Mouse (Mus musculus) midbrain, postnatal 0 days (tissue): ENCODE data around the gene Zfp536. TPM values are rescaled to one million over a fixed set of nuclear protein-coding genes. Genes with fewer than 3 reads are reported as not detected.

ENCODE experiments used
- ATAC-seq: fragments of 200-750 bp; cut with Nextera tagmentation; 2 replicates; pipeline ENCODE4 v1.8.0; 2017; ENCODE audit warnings: moderate number of reproducible peaks, mild to moderate bottlenecking, moderate TSS enrichment, moderate library complexity; ENCODE audit not compliant: low FRiP score
- DNase-seq: peaks from one replicate; pipeline ENCODE4 v3.0.0-alpha.2; 2015; ENCODE audit warnings: low spot score
- H3K27ac ChIP-seq: fragments of 300-500 bp; sonication (generic); 2 replicates; pipeline ENCODE4 v1.5.1; 2014; ENCODE audit warnings: low read depth, mild to moderate bottlenecking, low read length, mixed read lengths
- H3K27me3 ChIP-seq: fragments of 300-500 bp; sonication (generic); 2 replicates; pipeline ENCODE4 v1.6.1; 2014; ENCODE audit warnings: low read length, control low read depth, mixed read lengths; ENCODE audit not compliant: insufficient read depth
- H3K36me3 ChIP-seq: fragments of 300-500 bp; sonication (generic); 2 replicates; pipeline ENCODE4 v1.6.1; 2014; ENCODE audit warnings: low read length, control low read depth, mixed read lengths; ENCODE audit not compliant: insufficient read depth
- H3K4me1 ChIP-seq: fragments of 300-500 bp; sonication (generic); 2 replicates; pipeline ENCODE4 v1.6.1; 2014; ENCODE audit warnings: mild to moderate bottlenecking, control low read depth, antibody characterized with exemption, low read length, mixed read lengths; ENCODE audit not compliant: insufficient read depth
- H3K4me2 ChIP-seq: fragments of 300-500 bp; sonication (generic); 2 replicates; pipeline ENCODE4 v1.6.1; 2014; ENCODE audit warnings: low read depth, mild to moderate bottlenecking, low read length, mixed read lengths; ENCODE audit not compliant: poor library complexity, severe bottlenecking
- H3K4me3 ChIP-seq: fragments of 300-500 bp; sonication (generic); 2 replicates; pipeline ENCODE4 v1.5.1; 2014; ENCODE audit warnings: low read depth, mild to moderate bottlenecking, low read length, moderate library complexity
- H3K9ac ChIP-seq: fragments of 300-500 bp; sonication (generic); replicated peaks from 2 replicates; pipeline ENCODE4 v1.6.1; 2014; ENCODE audit warnings: mild to moderate bottlenecking, low read length, moderate library complexity, mixed read lengths; ENCODE audit not compliant: poor library complexity, severe bottlenecking
- H3K9me3 ChIP-seq: fragments of 300-500 bp; sonication (generic); 2 replicates; pipeline ENCODE4 v1.6.1; 2016; ENCODE audit warnings: low read length, control low read depth
- CTCF ChIP-seq: IDR thresholded peaks from 2 replicates; pipeline ENCODE4 v1.5.1; 2016; ENCODE audit warnings: antibody characterized with exemption, mild to moderate bottlenecking
- WGBS: fragments of 180-500 bp; shearing (Covaris S2); extraction: QIAGEN DNeasy Blood & Tissue Kit; methylation state at CpG from one replicate; pipeline ENCODE4 v1.1.7; 2014; 5-methylcytosine and 5-hydroxymethylcytosine counted together
- polyA plus RNA-seq: library from polyadenylated mRNA; unstranded; fragments of >200 nt; fragmentation: Nextera tagmentation; extraction: Ambion mirVana; gene quantifications from 2 replicates; pipeline ENCODE4 v1.2.1, GENCODE M21; 2015
- total RNA-seq: library from RNA; depleted of rRNA; stranded (reverse); fragments of >200 nt; gene quantifications from 2 replicates; pipeline ENCODE4 v1.2.3, GENCODE M21; 2014

Gene Zfp536
- total and polyA plus RNA-seq, 2 experiments from 2014 or later = 16.4 to 48.2 TPM

DNA sequence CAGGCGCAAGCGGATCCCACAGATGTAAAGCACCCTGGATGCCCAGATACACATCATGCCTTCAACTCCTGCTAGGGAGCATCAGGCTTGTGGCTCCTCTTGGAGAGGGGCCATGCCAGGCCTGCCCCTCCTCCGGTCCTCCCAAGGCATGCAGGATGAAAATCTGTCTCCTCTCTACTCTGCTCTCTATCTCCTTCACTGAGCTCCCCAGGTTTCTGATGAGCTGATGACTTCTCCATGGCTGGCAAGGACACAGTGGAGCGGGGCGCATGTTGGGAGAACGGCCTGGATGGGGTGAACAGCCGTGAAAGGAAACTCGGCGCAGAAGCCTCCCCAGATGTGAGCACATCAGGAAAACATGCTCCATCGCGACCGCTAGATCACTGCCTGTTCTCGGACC is 186.7 kb downstream of the Zfp536 start:
- no peak overlapping the region for H3K27ac ChIP-seq
- H3K4me2 ChIP-seq = no peak overlapping the region
- no peaks in the 10 kb centered on the region for H3K4me1 ChIP-seq
- WGBS = 95% methylated on average over 13 of the region's 13 CpGs
- no peaks in the 10 kb centered on the region for H3K36me3 ChIP-seq
- no peak for DNase-seq
- no peak overlapping the region for H3K4me3 ChIP-seq
- no peak overlapping the region for H3K9ac ChIP-seq
- no peaks in the 10 kb centered on the region for H3K27me3 ChIP-seq
- ATAC-seq = no peak
- no peaks in the 10 kb centered on the region for H3K9me3 ChIP-seq
- no peak for TF ChIP-seq CTCF

DNA sequence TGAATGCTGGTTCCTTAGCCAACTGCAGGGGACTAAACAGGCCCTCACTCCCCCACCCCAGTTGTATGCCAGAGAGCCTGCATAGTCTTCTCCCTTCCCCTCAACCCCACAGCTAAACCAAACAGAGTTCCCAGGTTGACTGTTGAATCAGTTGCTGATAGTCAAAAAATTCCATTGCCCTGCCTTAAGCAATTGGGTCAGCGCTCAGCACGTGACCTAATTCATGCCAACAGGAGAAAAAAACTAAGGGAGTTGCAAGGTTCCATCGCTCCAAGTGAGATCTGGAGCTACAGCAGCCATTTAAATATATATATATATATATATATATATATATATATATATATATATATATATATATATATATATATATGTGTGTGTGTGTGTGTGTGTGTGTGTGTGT is 192.2 kb downstream of the Zfp536 start:
- Histone ChIP-seq H3K27ac (no peak overlapping the region), H3K36me3 (no peaks in the 10 kb centered on the region), H3K27me3 (no peaks in the 10 kb centered on the region), H3K9me3 (no peaks in the 10 kb centered on the region), H3K4me1 (no peaks in the 10 kb centered on the region), H3K4me2 (no peak overlapping the region), H3K4me3 (no peak overlapping the region), H3K9ac (no peak overlapping the region)
- WGBS = 87% methylated on average over 3 of the region's 3 CpGs
- TF ChIP-seq CTCF = no peak
- ATAC-seq (no peak), DNase-seq (no peak)

DNA sequence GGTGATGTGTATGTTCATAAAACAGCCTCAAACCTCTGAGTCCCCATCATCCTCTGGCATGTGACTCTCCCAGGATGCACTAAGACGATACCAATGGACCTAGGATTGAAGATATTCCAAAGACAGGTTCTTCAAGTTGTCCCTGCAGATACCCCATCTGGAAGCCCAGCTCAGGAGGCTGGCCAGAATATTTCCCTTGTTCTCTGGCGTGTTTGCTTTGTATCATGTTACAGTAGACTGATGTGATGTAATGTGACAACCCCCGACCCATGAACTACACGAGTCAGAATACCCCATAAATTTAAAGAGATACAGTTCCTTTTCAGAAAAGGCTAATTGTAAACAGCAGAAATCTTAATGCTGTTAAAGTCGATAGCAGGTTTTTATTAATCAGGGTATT is 192.9 kb downstream of the Zfp536 start:
- no peak overlapping the region for H3K4me2 ChIP-seq
- 71% methylated on average over 5 of the region's 5 CpGs for WGBS
- DNase-seq (no peak), ATAC-seq (no peak)
- H3K27me3 ChIP-seq = no peaks in the 10 kb centered on the region
- H3K27ac ChIP-seq = no peak overlapping the region
- no peak for TF ChIP-seq CTCF
- no peak overlapping the region for H3K4me3 ChIP-seq
- no peaks in the 10 kb centered on the region for H3K4me1 ChIP-seq
- no peak overlapping the region for H3K9ac ChIP-seq
- H3K36me3 ChIP-seq = no peaks in the 10 kb centered on the region
- H3K9me3 ChIP-seq = no peaks in the 10 kb centered on the region

DNA sequence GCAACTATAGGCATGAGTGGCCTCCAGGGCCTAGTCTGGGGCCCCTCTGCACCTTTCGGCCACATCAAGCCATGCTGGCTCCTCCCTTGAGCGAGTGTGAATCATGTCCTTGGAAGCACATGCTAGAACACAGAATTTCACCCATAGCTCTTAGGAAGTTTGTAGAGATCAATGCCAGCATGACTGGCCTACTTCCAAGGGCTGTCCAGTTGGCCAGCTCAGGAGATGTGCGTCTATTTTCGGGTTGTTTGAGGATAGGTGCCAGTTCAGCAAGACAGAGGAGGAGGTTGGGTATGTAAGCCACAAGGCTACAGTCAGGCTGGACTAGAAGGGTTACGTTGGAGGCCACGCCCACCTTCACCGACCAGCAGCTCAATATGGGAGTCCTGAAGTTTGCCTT is 201.4 kb downstream of the Zfp536 start:
- ATAC-seq = no peak
- Histone ChIP-seq H3K4me2 (no peak overlapping the region), H3K27me3 (no peaks in the 10 kb centered on the region), H3K27ac (no peak overlapping the region), H3K4me3 (no peak overlapping the region), H3K4me1 (no peaks in the 10 kb centered on the region), H3K9ac (no peak overlapping the region), H3K36me3 (no peaks in the 10 kb centered on the region), H3K9me3 (no peaks in the 10 kb centered on the region)
- no peak for TF ChIP-seq CTCF
- DNase-seq = no peak
- 98% methylated on average over 7 of the region's 7 CpGs for WGBS

DNA sequence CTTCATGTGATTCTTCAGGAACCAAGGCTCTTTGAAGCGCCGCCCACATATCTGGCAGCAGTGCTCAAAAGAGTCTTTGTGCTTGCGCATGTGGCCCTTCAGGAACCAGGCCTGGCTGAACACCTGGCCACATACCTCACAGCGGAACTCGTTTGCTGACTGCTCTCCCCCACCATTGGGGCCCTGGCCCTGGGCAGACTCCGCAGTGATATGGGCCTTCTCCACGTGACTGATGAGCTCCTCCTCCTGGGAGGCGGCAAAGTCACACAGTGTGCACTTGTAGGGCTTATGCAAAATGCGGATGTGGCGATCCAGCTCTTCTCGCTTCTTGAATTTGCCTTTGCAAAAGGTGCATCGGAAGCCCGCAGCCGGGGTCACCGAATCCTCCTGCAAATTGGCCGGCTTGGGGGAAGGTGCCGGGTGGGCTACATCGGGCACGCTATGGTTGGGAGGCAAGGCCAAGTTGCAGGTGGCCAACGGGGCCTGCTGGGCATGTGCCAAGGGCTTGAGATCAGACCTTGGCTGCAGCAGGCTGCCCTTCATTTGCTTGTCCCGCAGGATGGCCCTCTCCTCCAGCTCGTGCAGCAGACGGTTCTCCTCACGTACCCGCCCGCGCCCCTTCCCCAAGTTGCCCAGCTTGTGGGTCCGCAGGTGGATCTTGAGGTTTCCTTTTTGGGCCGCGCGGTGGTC is 204.5 kb downstream of the Zfp536 start:
- H3K36me3 ChIP-seq = no peaks in the 10 kb centered on the region

DNA sequence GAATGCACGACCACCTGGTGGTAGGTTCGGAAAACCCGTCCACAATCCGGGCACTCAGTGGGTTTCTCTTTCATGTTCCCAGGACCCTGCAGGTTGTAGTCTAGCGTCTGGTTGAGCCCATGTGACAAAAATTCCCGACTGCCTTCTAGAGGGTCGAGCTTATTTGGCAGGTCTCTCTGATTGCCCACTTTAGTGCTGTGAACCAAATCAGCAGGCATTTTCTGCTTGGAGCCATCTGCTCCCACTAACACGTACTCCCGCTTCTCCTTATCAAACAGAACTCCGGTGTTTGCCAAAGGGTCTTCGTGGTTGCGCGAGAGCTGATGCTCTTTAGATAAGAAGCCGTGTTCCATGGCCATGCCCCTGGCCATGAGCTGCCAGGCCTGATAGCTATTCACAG is 205.4 kb downstream of the Zfp536 start:
- TF ChIP-seq CTCF = no peak
- DNase-seq = peak; percentile 52

More for the DNA sequence above, 204.5 kb downstream of the Zfp536 start:
- H3K4me2 ChIP-seq = no peak overlapping the region
- H3K4me3 ChIP-seq = no peak overlapping the region
- DNase-seq (no peak), ATAC-seq (no peak)
- no peak for TF ChIP-seq CTCF
- H3K9ac ChIP-seq = no peak overlapping the region
- no peaks in the 10 kb centered on the region for H3K27me3 ChIP-seq
- no peaks in the 10 kb centered on the region for H3K9me3 ChIP-seq
- H3K27ac ChIP-seq = no peak overlapping the region
- peaks cover 7% of the 10 kb centered on the region; the same call in 1 of the 2 replicates for H3K4me1 ChIP-seq
- 84% methylated on average over 31 of the region's 31 CpGs for WGBS

More for the DNA sequence above, 205.4 kb downstream of the Zfp536 start:
- H3K9ac ChIP-seq = no peak overlapping the region
- H3K4me3 ChIP-seq = no peak overlapping the region
- H3K36me3 ChIP-seq = no peaks in the 10 kb centered on the region
- WGBS = 75% methylated on average over 14 of the region's 14 CpGs
- no peaks in the 10 kb centered on the region for H3K9me3 ChIP-seq
- no peak for ATAC-seq
- no peak overlapping the region for H3K4me2 ChIP-seq
- H3K27me3 ChIP-seq = no peaks in the 10 kb centered on the region
- H3K4me1 ChIP-seq = peaks cover 9% of the 10 kb centered on the region; the same call in 1 of the 2 replicates
- H3K27ac ChIP-seq = no peak overlapping the region
